Mouse (Mus musculus) heart, postnatal 0 days (tissue): ENCODE measurements around the gene Rft1. TPM values are rescaled to one million over a fixed set of nuclear protein-coding genes. Genes with fewer than 3 reads are reported as not detected.

Experiments used
- ATAC-seq: fragments of 200-750 bp; cut with Nextera tagmentation; 2 replicates; pipeline ENCODE4 v1.8.0; 2017; ENCODE audit warnings: low read depth, moderate number of reproducible peaks, moderate library complexity; ENCODE audit not compliant: insufficient read depth
- DNase-seq: peaks from one replicate; pipeline ENCODE4 v3.0.0-alpha.2; 2016; ENCODE audit warnings: low spot score
- H3K27ac ChIP-seq: fragments of 300-500 bp; sonication (generic); 2 replicates; pipeline ENCODE4 v1.5.1; 2014; ENCODE audit warnings: low read depth, mild to moderate bottlenecking
- H3K27me3 ChIP-seq: fragments of 300-500 bp; sonication (generic); 2 replicates; pipeline ENCODE4 v1.6.1; 2014; ENCODE audit warnings: low read length, mixed read lengths; ENCODE audit not compliant: control insufficient read depth, insufficient read depth
- H3K36me3 ChIP-seq: fragments of 300-500 bp; sonication (generic); replicated peaks from 2 replicates; pipeline ENCODE4 v1.6.1; 2014; ENCODE audit warnings: low read length, mixed read lengths; ENCODE audit not compliant: control insufficient read depth, insufficient read depth
- H3K4me1 ChIP-seq: fragments of 300-500 bp; sonication (generic); 2 replicates; pipeline ENCODE4 v1.6.1; 2014; ENCODE audit warnings: antibody characterized with exemption; ENCODE audit not compliant: control insufficient read depth, insufficient read depth
- H3K4me2 ChIP-seq: fragments of 300-500 bp; sonication (generic); 2 replicates; pipeline ENCODE4 v1.6.1; 2014; ENCODE audit warnings: low read depth, mild to moderate bottlenecking, low read length, moderate library complexity
- H3K4me3 ChIP-seq: fragments of 300-500 bp; sonication (generic); 2 replicates; pipeline ENCODE4 v1.5.1; 2014; ENCODE audit warnings: low read depth, low read length
- H3K9ac ChIP-seq: fragments of 300-500 bp; sonication (generic); replicated peaks from 2 replicates; pipeline ENCODE4 v1.6.1; 2014; ENCODE audit warnings: low read depth, low read length, mixed read lengths
- H3K9me3 ChIP-seq: fragments of 300-500 bp; sonication (generic); replicated peaks from 2 replicates; pipeline ENCODE4 v1.6.1; 2016; ENCODE audit warnings: low read length; ENCODE audit not compliant: control insufficient read depth
- CTCF ChIP-seq: IDR thresholded peaks from 2 replicates; pipeline ENCODE4 v1.5.1; 2016; ENCODE audit warnings: antibody characterized with exemption, control low read depth, low read depth
- EP300 ChIP-seq: IDR thresholded peaks from 2 replicates; pipeline ENCODE4 v1.6.1; 2016; ENCODE audit warnings: antibody characterized with exemption, low read depth
- WGBS: fragments of 180-500 bp; shearing (Covaris S2); extraction: QIAGEN DNeasy Blood & Tissue Kit; methylation state at CpG from one replicate; pipeline ENCODE4 v1.1.7; 2014; 5-methylcytosine and 5-hydroxymethylcytosine counted together
- polyA plus RNA-seq: library from polyadenylated mRNA; unstranded; fragments of >200 nt; fragmentation: Nextera tagmentation; extraction: Ambion mirVana; gene quantifications from 2 replicates; pipeline ENCODE4 v1.2.1, GENCODE M21; 2015
- total RNA-seq: library from RNA; depleted of rRNA; stranded (reverse); fragments of >200 nt; gene quantifications from 2 replicates; pipeline ENCODE4 v1.2.3, GENCODE M21; 2014; ENCODE audit warnings: low replicate concordance

Gene Rft1
- total and polyA plus RNA-seq, 2 experiments from 2014 or later = 10.4 to 13.3 TPM

GRCm38 (mm10) chr14:30719514-30719913 is 65.4 kb downstream of the Rft1 start:
- Histone ChIP-seq H3K4me3 (no peak overlapping the region), H3K4me2 (no peak overlapping the region), H3K4me1 (peaks cover 5% of the 10 kb centered on the region; the same call in 1 of the 2 replicates), H3K9me3 (no peaks in the 10 kb centered on the region), H3K9ac (no peak overlapping the region), H3K27me3 (no peaks in the 10 kb centered on the region), H3K27ac (no peak overlapping the region), H3K36me3 (no peaks in the 10 kb centered on the region)
- WGBS = 67% methylated on average over 1 of the region's 1 CpGs
- DNase-seq = no peak
- TF ChIP-seq EP300 = no peak
- no peak for TF ChIP-seq CTCF
- ATAC-seq = no peak

GRCm38 (mm10) chr14:30721850-30722249 is 67.7 kb downstream of the Rft1 start:
- no peaks in the 10 kb centered on the region for H3K36me3 ChIP-seq
- H3K4me3 ChIP-seq = no peak overlapping the region
- no peak overlapping the region for H3K4me2 ChIP-seq
- H3K4me1 ChIP-seq = peaks cover 3% of the 10 kb centered on the region; the same call in 1 of the 2 replicates
- no peaks in the 10 kb centered on the region for H3K9me3 ChIP-seq
- DNase-seq (no peak), ATAC-seq (no peak)
- H3K9ac ChIP-seq = no peak overlapping the region
- 81% methylated on average over 1 of the region's 1 CpGs for WGBS
- no peak for TF ChIP-seq CTCF
- TF ChIP-seq EP300 = no peak
- H3K27me3 ChIP-seq = no peaks in the 10 kb centered on the region
- no peak overlapping the region for H3K27ac ChIP-seq

- no peaks in the 10 kb centered on the region for H3K36me3 ChIP-seq
- no peaks in the 10 kb centered on the region for H3K4me1 ChIP-seq
- ATAC-seq (no peak), DNase-seq (no peak)
- H3K9me3 ChIP-seq = no peaks in the 10 kb centered on the region
- 67% methylated on average over 5 of the region's 5 CpGs for WGBS
- no peak overlapping the region for H3K4me2 ChIP-seq
- no peak overlapping the region for H3K9ac ChIP-seq
- no peak overlapping the region for H3K27ac ChIP-seq
- TF ChIP-seq EP300 = no peak
- no peak for TF ChIP-seq CTCF
- no peaks in the 10 kb centered on the region for H3K27me3 ChIP-seq
- no peak overlapping the region for H3K4me3 ChIP-seq
Measured at GRCm38 (mm10) chr14:30722406-30722805, 68.2 kb downstream of the Rft1 start.

- H3K4me3 ChIP-seq = no peak overlapping the region
- no peak for DNase-seq
- 48% methylated on average over 3 of the region's 3 CpGs for WGBS
Measured at GRCm38 (mm10) chr14:30731896-30732295, 77.7 kb downstream of the Rft1 start.

GRCm38 (mm10) chr14:30734665-30735064 is 80.5 kb downstream of the Rft1 start:
- Histone ChIP-seq H3K4me3 (no peak overlapping the region), H3K9me3 (no peaks in the 10 kb centered on the region), H3K36me3 (no peaks in the 10 kb centered on the region), H3K27ac (no peak overlapping the region), H3K4me1 (no peaks in the 10 kb centered on the region), H3K4me2 (no peak overlapping the region), H3K27me3 (no peaks in the 10 kb centered on the region), H3K9ac (no peak overlapping the region)
- WGBS = 91% methylated on average over 5 of the region's 5 CpGs
- no peak for ATAC-seq
- TF ChIP-seq EP300 (no peak), CTCF (no peak)
- DNase-seq = no peak

More at GRCm38 (mm10) chr14:30731896-30732295, 77.7 kb downstream of the Rft1 start:
- no peak overlapping the region for H3K9ac ChIP-seq
- no peak overlapping the region for H3K4me2 ChIP-seq
- TF ChIP-seq CTCF = no peak
- no peak for TF ChIP-seq EP300
- ATAC-seq = no peak
- no peaks in the 10 kb centered on the region for H3K9me3 ChIP-seq
- H3K27ac ChIP-seq = no peak overlapping the region
- no peaks in the 10 kb centered on the region for H3K36me3 ChIP-seq
- H3K4me1 ChIP-seq = no peaks in the 10 kb centered on the region
- H3K27me3 ChIP-seq = no peaks in the 10 kb centered on the region

GRCm38 (mm10) chr14:30735810-30736209 is 81.7 kb downstream of the Rft1 start:
- Histone ChIP-seq H3K9me3 (no peaks in the 10 kb centered on the region), H3K27me3 (no peaks in the 10 kb centered on the region), H3K36me3 (no peaks in the 10 kb centered on the region), H3K4me3 (no peak overlapping the region), H3K27ac (no peak overlapping the region), H3K4me2 (no peak overlapping the region), H3K4me1 (no peaks in the 10 kb centered on the region), H3K9ac (no peak overlapping the region)
- 69% methylated on average over 3 of the region's 3 CpGs for WGBS
- DNase-seq (no peak), ATAC-seq (no peak)
- TF ChIP-seq CTCF = no peak
- no peak for TF ChIP-seq EP300
